Mouse (Mus musculus): ENCODE measurements around the gene Elmo1.

Elmo1 gene

DNA sequence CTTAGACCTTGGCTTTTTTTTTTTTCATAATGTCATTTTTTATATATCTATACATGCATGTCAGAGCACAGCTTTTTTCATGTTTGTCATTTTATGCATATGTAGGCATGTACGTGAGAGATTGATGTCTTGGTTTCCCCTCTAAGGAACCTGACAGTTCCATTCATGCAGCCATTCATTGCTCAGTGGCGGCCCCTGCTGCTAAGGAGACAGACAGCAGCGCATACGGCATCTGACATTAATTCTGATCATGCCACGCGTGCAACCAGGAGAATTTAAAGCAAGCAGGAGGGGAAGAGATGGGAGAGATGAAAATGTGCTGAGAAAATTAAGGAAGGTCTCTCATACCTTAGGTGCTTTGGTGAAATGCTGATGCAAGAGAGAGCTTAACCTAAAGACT is 381.3 kb downstream of the Elmo1 start:
- peak; percentile 68 for DNase-seq (ENCODE audit: low read depth, low spot score)

DNA sequence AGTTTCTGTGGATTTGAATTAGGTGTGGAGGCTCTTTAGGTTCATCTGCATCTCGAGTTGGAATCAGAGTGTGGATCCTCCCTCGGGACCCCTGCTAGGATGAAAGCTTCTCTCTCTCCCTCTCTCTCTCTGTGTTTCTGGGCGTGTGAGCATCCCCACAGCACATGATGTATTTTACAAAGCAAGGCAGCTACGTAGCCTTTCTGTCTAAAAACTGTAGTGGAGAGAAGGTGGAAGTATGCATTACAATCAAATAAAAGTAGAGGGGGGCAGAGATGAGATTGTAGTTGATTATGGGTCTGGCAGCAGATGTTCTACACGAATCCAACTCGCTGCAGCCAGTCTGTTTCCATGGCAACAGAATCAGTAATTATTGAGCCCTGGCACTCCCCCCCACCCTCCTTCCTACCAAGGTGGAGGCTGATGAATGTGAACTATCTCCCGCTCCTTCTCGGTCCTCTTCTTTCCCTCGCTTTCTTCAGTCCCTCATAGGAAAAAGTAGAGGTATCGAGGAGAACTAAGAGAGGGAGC is 382.0 kb downstream of the Elmo1 start:
- no peak for DNase-seq (ENCODE audit: low read depth, low spot score)

DNA sequence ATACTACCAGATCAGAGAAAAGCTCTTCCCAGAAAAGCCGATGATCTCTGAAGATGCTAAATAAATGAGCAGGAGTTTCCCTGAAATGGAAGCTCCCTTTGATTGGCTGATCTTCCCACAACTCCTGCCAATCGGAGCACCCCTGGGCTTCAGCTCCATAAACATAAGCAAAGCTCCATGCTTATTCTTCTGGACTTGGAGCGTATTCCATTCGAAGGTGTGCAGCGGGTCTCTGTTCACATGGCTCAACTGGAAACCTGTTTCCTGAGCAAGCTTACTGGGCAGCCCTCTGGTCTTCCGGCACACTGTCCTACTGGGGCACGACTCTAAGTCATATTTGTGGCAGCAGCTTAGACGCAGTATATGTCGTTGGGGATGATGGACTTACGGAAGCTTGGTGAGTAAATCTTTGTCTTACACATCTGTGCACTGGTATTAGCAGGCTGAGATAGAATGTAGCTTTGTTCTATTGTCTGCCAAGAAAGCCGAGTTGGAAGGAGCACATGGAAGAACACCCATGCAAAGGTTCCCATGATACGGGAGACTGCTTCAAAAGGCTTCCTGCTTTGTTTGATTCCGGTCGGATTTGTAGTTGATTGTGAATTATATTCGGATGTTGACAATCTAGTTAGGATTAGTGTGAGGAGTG is 382.6 kb downstream of the Elmo1 start:
- no peak for DNase-seq (ENCODE audit: low read depth, low spot score)

DNA sequence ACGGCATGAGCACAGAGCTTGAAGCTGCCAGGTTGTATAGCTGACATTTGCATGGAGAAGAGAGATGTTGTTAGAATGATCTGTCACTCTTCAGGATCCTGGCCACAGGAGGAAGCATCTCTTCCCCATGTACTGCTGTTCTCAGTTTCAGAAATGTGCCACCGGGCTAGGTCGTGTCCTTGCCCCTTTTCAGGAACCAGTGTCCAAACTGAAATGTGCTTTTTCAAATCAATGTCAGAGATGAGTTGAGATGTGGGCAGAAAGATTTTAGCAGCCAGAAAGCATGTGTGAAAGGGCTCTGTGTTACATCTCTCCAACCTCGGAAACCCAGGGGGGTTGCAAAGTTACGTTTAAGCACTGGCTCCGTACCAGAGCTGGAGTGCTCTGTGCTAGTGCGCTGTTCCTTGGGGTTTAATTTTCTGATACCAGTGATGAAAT is 383.3 kb downstream of the Elmo1 start:
- no peak for DNase-seq (ENCODE audit: low read depth, low spot score)

DNA sequence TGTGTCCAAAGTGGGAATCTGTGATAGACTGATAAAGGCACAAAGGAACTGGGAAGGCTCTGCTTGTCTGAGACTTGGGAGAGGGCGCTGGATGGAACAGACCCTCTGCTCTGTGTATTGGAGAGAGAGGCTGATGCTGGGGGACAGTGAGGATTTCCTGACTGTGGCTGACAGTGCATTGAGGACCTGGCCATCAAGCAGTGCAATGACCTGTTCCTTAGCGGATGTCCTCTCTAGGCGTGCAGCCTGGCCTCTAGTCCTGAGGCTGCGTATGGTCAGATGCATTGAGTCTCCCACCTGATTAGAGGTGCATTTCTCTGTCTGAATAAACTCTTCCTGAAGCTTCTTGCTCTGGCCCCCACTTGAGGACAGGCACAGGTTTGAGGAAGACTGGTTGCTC is 384.2 kb downstream of the Elmo1 start:
- no peak for DNase-seq (ENCODE audit: low read depth, low spot score)

DNA sequence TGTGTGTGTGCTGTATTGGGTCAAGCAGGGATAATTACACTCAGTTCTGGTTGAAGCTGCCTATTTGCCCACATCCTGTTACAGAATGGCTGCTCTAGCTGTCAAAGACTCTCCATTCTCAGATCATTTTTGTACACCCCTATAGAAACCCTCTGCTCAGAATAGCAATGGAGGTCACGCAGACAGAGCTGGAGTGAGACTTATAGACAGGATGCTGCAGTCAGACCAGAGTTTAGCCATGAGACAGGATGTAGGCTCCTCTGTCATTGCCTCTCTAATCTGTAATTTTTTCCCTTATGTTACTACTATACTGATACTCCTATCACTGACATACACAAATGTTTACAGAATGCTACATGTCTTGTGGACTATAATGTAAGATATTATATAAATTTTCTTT is 391.4 kb downstream of the Elmo1 start:
- DNase-seq (ENCODE audit: low read depth, low spot score): peak; percentile 8

DNA sequence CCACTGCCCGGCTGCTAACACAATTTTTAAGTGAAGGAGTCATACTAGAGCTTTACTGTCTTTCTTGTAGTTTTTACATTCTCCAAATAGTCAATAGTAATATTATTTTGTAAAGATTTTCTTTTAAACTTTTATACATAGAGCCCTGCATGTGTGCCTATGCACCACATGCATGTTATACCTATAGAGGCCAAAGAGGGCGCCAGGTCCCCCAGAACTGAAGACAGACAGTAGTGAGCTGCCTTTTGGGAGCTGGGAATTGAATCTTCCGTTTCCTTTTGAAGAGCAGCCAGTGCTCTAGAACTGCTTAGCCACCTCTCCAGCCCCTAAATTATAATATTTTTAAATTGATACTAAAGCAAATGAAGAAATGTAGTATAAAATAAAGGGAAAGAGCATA is 398.7 kb downstream of the Elmo1 start:
- DNase-seq (ENCODE audit: low read depth, low spot score): peak; percentile 46

DNA sequence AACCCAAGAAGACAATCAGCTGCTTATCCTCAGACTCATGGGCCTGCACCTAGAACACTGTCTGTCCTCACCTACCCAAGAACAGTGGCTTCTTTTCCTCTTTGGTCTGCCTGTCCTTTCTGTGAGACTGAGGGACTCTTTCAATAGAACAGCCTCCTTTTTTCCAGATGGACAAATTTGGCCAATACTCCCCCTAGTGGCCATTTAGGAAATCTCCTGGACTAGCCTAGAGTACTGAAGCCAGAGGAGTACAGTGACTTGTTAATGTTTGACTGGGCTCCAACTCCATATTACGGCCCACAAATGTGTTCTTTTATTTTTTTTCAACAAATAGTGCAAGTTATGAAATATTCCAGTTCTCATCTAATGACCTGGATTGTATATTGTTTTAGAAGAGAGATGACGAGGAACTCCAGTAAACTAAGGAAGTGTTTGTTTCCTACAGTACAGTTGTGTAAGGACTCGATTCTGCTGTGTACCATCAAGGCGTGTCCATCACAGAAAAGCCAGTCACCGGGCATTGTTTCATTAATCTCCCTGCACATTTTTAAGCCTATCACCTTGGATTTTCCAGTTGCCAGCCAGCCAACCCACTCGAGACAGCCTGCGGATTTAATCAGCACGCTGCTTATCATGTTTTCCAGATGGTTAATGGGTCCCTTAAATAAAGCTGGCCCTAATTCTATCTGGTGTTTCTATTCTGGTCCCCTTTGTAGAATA is 399.5 kb downstream of the Elmo1 start:
- peak; percentile 57 for DNase-seq (ENCODE audit: low read depth, low spot score)

DNA sequence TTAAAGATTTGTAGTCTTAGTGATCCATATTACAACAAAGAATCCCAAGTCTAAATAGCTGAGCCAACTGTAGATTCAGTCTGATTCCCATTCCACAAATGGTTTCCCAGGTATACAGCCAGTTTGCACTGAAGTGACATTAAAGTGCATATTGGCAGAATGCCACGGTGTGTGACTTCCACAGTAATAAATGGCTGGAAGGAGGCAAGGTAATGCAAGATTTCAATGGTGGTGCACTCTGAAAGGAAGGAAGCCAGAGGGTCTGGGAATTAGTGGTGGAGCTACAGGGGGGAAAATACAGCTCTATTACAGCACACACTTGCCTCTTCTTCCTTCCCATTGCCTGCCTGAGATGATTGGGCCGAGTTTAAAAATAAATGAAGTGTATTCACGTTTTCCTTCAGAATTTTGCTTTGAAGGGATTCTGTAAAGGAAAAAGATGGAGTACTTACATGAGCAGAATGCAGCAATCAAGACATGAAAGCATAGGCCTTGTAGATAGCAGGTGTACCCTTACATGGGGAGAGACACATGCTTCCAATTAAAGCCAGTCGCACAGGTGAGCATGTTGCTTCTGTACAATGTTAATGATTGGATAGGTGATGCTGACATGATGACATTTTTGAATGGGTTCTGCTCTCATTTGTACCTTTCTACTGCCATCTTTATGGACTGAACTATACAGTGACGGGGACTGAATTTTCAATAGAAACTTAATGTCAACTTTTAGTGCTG is 400.6 kb downstream of the Elmo1 start:
- no peak for DNase-seq (ENCODE audit: low read depth, low spot score)

DNA sequence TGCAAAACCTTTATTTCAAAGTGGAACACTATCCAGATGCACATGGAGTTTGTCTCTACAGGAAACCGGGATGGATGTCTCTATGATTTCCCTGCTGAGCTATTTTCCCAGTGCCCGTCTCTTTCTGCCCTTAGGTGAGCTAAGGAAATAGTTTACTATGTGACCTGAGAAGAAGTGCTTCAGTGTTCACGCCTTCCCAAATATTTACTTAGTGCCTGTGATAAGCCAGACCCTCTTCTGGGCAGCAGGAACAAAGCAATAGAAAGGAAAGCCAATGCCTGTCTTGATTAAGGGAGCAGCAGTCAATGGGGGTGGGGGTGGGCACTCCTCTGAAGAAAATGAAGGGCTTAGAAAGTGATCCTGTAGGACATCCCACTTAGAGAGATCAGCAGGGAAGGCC is 401.3 kb downstream of the Elmo1 start:
- DNase-seq (ENCODE audit: low read depth, low spot score): no peak

DNA sequence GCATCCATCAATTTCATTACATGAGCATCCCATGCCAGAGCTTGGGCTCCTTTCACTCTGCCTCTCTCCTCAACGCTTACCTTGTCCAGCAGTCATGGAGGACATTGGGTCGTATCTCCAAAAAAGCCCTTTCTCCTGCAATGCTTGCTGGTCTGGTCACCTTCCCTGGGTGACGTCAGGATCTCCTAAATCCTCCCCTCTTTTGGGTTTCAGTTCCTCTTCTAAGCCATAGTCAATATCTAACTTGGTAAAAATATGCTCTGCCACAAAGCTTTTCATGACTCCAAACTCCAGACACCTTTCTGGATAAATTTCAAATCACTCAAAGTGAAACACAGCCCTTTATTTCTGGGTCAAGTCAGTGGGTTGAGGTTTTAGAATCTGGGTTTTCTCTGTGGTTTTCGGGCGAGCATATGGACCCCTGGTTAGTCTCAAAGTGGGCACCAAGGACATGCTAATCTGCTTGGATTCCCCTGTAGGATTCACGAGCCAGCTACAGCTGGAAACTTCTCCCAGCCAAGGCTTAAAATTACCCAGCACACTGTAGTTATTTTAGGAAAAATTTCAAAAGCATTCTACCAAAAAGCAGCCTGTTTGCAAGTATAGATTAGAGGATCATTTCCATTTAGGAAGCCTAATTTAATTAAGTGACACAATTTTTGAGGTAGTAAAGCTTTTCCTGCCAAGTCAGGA is 403.8 kb downstream of the Elmo1 start:
- DNase-seq (ENCODE audit: low read depth, low spot score): no peak

DNA sequence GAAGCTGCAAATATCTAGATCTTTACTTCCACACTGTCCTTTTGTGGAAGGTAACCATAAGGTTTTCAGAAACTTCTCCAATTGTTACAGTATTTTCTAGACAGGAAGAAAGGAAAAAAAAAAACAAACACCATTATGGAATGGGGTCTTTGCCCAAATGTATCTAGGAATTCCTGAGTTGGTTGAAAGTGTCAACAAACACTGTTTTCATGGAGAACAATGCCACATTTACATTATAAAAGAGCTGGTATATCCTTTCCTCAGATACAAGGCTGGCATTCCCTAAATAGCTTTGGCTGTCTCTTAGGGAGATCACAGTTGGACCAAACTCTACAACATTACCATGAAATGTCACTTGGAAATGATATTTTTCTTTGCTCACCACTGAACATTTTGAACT is 411.5 kb downstream of the Elmo1 start:
- no peak for DNase-seq (ENCODE audit: low read depth, low spot score)

DNA sequence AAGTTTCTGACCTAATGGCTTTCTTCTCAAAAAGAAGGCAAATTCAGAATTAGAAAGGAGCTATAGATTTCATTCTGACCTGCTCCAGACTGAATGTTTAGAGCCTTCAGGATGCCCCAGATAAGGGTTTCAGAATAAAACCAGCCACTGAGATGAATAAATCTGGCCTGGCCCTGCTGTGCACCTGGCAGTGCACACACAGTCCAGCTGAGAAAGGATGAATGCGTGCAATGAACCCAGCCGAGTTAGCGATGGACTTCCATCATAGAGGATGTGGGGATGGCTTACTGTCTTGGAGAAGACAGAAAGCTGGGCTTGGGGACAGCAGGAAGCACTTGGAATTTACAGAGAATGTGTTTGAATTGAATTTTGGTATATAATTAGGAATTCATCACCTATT is 413.0 kb downstream of the Elmo1 start:
- no peak for DNase-seq (ENCODE audit: low read depth, low spot score)

DNA sequence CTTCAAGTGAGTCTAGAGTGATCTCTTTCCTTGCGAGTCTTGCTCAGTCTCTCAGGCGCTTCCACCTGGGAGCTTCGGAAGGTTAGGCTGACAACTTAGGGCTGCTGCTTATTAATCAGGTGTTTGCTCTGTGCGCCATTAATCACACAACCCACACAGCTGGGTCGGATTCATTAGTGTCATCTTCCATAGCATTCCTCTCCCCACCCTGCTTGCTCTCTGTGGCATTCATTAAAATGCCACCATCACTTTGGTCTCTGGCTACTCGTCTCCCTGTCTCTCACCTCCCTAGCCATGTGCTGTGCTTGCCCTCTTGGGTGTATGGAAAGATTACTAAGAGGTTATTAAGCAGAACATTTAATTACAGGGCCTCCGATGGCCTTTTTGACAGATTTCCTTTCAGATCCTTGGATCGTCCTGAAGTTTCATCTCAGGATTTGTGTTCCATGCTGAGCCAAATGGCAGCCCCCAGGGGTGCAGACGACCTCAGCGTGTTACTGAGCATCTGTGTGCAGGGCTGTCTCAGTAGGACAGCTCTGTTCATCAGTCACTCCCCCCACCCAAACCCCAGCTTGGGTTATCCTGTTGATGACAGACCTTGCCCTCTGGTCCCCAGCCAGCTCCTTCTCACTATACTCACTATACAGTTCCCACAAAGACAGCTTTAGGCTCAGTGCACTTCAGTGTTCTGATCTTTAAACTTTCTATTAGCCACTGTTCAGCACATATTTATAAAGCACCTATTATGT is 417.2 kb downstream of the Elmo1 start:
- no peak for DNase-seq (ENCODE audit: low read depth, low spot score)

DNA sequence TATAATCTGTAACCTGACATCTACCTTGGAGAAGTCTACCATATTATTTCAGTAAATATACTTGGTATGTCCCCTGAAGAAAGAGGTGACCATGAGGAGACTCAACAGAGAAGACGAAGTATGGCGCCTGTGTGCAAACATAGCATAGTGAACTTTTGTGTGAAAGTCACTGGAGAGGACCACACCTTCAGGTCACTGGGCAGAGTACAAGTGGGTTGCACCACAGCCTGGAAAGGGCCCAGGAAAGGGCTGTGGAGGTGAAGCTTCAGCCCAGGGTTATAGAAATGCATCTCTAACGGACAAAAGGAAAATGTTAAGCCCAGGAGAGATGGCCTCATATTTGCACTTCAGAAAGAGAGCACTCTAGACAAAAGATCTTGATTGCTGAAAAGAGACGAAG is 420.6 kb downstream of the Elmo1 start:
- no peak for DNase-seq (ENCODE audit: low read depth, low spot score)

DNA sequence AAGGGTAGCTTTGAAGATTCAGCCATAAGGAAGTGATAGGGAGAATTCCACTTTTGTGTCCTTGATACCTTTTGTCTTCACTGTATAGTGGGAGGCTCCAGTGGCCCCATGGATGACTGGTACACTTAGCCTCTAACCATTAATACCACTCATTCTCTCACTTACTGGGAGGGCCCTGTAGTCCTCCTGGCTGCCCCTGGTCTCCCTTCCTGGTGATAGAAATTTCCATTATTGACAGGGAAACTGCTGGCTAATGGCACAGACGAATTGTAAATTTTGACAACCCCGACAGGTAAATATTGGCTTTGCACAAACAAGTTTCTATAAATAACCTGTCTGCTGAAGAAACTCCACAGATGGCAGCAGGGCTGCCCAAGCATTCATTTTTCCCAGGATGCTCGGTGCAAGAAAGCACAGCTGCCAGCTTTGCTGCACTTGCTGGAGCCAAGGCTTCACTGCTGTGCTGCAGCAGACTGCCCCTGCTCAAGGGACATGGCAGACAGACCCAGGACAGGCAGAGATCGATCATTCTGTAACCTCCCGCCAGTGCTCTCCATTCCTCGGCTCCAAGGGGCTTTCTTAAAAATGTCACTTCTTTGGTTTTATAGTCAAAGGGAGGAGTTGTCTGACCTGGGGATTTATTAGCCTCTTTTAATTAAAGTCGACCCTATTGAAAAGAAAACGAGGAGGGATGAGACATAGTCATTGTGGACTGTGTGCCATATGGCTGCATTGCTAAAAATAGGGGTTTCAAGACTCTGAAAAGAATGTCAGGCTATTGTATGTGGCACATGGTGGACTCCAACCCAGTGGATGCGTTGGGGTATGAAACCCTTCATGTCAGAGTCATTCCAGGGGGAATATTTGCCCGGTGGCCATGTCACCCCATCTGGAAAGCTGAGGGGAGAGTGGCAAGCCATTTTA is 422.2 kb downstream of the Elmo1 start:
- no peak for DNase-seq (ENCODE audit: low read depth, low spot score)

DNA sequence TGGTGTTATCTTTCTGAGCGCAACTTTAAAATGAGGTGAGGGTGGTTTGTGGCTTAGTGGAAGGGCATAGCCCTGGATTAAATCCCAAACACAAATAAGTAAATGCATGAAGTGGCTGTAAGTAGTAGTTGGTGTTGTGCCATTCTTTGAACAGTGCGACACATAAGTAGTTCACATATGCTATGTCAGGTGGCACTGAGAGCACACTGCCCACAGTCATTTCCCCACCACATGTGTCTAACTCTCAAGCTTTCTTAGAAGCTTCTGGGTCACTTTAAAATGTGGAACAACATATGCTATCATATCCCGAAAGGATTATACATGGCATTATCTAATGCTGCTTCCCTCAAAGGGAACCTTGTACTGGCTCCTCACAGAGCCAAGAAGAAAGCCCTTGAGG is 424.3 kb downstream of the Elmo1 start:
- no peak for DNase-seq (ENCODE audit: low read depth, low spot score)

DNA sequence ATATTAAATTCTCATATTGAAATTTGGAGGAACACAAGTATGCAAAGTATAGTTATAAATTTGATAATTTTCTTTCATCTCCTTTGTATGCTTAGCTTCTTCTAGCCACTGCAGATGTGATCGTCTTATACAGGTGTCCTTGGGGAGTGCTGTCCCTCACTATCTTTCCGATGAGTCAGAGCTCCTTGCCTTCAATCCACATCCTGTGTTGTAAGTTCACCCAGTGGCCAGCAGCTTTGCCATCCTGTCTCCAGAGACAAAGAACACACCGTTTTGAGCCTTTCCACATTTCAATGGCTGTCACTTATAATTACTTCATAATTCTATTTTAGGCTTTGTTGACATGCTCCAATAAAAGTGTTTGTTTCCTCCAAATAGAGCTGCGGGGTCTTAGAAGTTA is 425.7 kb downstream of the Elmo1 start:
- no peak for DNase-seq (ENCODE audit: low read depth, low spot score)

DNA sequence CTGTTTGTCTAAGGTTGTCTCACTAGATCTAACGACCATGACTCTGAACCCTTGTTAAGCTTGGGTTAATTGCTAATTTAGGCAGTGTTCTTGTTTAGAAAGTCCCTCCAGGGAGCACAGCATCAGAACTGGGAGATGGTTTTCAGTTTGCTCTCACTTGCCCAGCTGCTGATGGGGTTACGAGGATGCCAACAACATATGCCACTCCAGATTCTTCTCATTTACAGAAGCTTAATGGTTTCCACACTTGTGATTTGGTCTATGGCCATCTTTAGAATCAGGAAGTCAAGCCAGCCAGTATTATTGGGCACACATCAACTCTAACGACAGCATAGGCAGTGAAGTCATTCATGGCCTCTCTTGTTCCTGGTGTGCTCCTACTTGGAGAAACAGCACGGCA is 427.3 kb downstream of the Elmo1 start:
- no peak for DNase-seq (ENCODE audit: low read depth, low spot score)

DNA sequence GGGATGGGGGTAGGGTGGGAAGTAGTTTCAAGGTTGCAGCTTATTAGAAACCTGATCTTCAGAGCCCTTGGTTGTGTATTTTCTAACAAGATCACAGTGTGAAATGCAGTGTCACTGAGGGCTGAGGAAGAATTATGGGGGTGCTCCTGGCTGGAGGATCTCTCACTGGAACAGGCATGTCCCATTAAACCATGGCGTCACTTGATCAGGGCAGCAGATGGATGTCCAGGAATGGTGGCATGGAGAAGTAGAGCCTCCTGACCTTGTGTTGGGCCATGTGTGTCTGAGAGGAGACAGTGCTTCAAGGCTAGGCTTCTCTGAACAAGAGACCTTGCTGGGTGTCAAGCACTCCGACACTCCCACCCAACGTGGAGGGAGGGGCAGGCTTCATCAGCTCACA is 431.1 kb downstream of the Elmo1 start:
- DNase-seq (ENCODE audit: low read depth, low spot score): no peak
